Mouse (Mus musculus) small intestine, adult 2 months (tissue): Measurements from ENCODE around the gene C5ar1. TPM values are rescaled to one million over a fixed set of nuclear protein-coding genes. Genes with fewer than 3 reads are reported as not detected.
"Not testable (repeated sequence)": the region's sequence is repeated elsewhere in the genome, so short reads cannot be mapped to it uniquely, and the experiment has no call there.

Experiments
- H3K27ac ChIP-seq: fragments of 200-500 bp; 2 replicates; pipeline ENCODE4 v1.5.1; 2012; ENCODE audit warnings: low read depth, low read length, control low read depth, inconsistent platforms; ENCODE audit not compliant: insufficient read depth
- H3K27me3 ChIP-seq: fragments of 200-500 bp; 2 replicates; pipeline ENCODE4 v1.6.1; 2012; ENCODE audit warnings: mild to moderate bottlenecking, moderate library complexity, low read length, inconsistent platforms; ENCODE audit not compliant: control insufficient read depth, insufficient read depth
- H3K36me3 ChIP-seq: fragments of 200-500 bp; 2 replicates; pipeline ENCODE4 v1.6.1; 2012; ENCODE audit warnings: mild to moderate bottlenecking, low read length, control low read depth, inconsistent platforms; ENCODE audit not compliant: control insufficient read depth, insufficient read depth
- H3K4me1 ChIP-seq: fragments of 200-500 bp; 2 replicates; pipeline ENCODE4 v1.6.1; 2012; ENCODE audit warnings: low read length, inconsistent platforms, mixed read lengths; ENCODE audit not compliant: control insufficient read depth, insufficient read depth, insufficient read length
- H3K4me3 ChIP-seq: fragments of 200-500 bp; 2 replicates; pipeline ENCODE4 v1.5.1; 2012; ENCODE audit warnings: low read depth, mild to moderate bottlenecking, control low read depth, inconsistent platforms, low read length, moderate library complexity
- CTCF ChIP-seq: fragments of 200-500 bp; IDR thresholded peaks from 2 replicates; pipeline ENCODE4 v1.5.1; 2012; ENCODE audit warnings: low read depth, mild to moderate bottlenecking, control low read depth, inconsistent platforms, low read length, moderate library complexity, mixed read lengths; ENCODE audit not compliant: insufficient replicate concordance, insufficient read length; ENCODE audit errors: extremely low read depth
- POLR2A ChIP-seq: fragments of 200-500 bp; IDR thresholded peaks from 2 replicates; pipeline ENCODE4 v1.6.1; 2012; ENCODE audit warnings: low read depth, mild to moderate bottlenecking, control low read depth, inconsistent platforms, low read length, moderate library complexity
- WGBS: fragments of 180-500 bp; shearing (Covaris S2); methylation state at CpG from one replicate; pipeline ENCODE4 v1.1.7; 2018; 5-methylcytosine and 5-hydroxymethylcytosine counted together
- polyA plus RNA-seq: library from polyadenylated mRNA; depleted of rRNA; stranded (reverse); fragments of >200 nt; gene quantifications from 2 replicates; pipeline ENCODE4 v1.2.3, GENCODE M21; 2012

The C5ar1 gene
- polyA plus RNA-seq, 1 experiment: 5.7 TPM

- Histone ChIP-seq H3K4me1 (peaks cover 31% of the 10 kb centered on the region), H3K27me3 (no peaks in the 10 kb centered on the region), H3K27ac (peak overlapping the region; percentile 77), H3K36me3 (peaks cover 31% of the 10 kb centered on the region), H3K4me3 (peak overlapping the region; percentile 38)
- WGBS: 43% methylated on average over 10 of the region's 10 CpGs
- TF ChIP-seq POLR2A (no peak), CTCF (no peak)
Measured at GRCm38 (mm10) chr7:16274922-16275890, 15.9 kb upstream of the C5ar1 start.

- 1% methylated on average over 18 of the region's 18 CpGs for WGBS
Measured at GRCm38 (mm10) chr7:16273766-16274140, 14.4 kb upstream of the C5ar1 start.

GRCm38 (mm10) chr7:16273081-16273765 lies 13.9 kb upstream of the C5ar1 start, which contains the start of gene Inafm1:
Gene Inafm1 (minus strand): TSS chr7:16273617.
- TF ChIP-seq CTCF (no peak), POLR2A (0 out of 2 replicates have a peak, but pooled peaks have one; percentile 15)
- peaks cover 31% of the 10 kb centered on the region for H3K4me1 ChIP-seq
- WGBS: 1% methylated on average over 48 of the region's 49 CpGs
- peak within 1 kb of the TSS; percentile 93 for H3K4me3 ChIP-seq
- H3K36me3 ChIP-seq: peaks cover 20% of the 10 kb centered on the region
- H3K27me3 ChIP-seq: no peaks in the 10 kb centered on the region
- H3K27ac ChIP-seq: peak within 1 kb of the TSS; percentile 76

More at GRCm38 (mm10) chr7:16273766-16274140, 14.4 kb upstream of the C5ar1 start:
- TF ChIP-seq POLR2A (no peak), CTCF (no peak)
- Histone ChIP-seq H3K27me3 (no peaks in the 10 kb centered on the region), H3K36me3 (peaks cover 25% of the 10 kb centered on the region), H3K27ac (peak overlapping the region; percentile 71), H3K4me3 (peak overlapping the region; percentile 93), H3K4me1 (peaks cover 31% of the 10 kb centered on the region)

- no peak; the same call in 1 of the 2 replicates for TF ChIP-seq POLR2A
- peak; percentile 24; the same call in 1 of the 2 replicates for TF ChIP-seq CTCF
- WGBS: under 1% methylated on average over 46 of the region's 46 CpGs
- Histone ChIP-seq H3K27ac (peak overlapping the region; percentile 76), H3K36me3 (peaks cover 16% of the 10 kb centered on the region), H3K4me3 (peak overlapping the region; percentile 93), H3K4me1 (peaks cover 31% of the 10 kb centered on the region), H3K27me3 (no peaks in the 10 kb centered on the region)
Measured at GRCm38 (mm10) chr7:16272681-16273080, 13.3 kb upstream of the C5ar1 start.

GRCm38 (mm10) chr7:16271139-16271538 lies 11.8 kb upstream of the C5ar1 start:
- no peak overlapping the region for H3K27ac ChIP-seq
- H3K27me3 ChIP-seq: no peaks in the 10 kb centered on the region
- peaks cover 11% of the 10 kb centered on the region for H3K36me3 ChIP-seq
- WGBS: 54% methylated on average over 1 of the region's 1 CpGs
- no peak for TF ChIP-seq POLR2A
- no peak for TF ChIP-seq CTCF
- H3K4me3 ChIP-seq: no peak overlapping the region
- H3K4me1 ChIP-seq: peaks cover 28% of the 10 kb centered on the region

- not testable (repeated sequence) for H3K36me3 ChIP-seq, H3K4me3 ChIP-seq, H3K27me3 ChIP-seq, H3K4me1 ChIP-seq
- H3K27ac ChIP-seq: 0 out of 2 replicates have a peak overlapping the region, but pooled peaks have one; percentile 32
- 18% methylated on average over 7 of the region's 7 CpGs for WGBS
Measured at GRCm38 (mm10) chr7:16266593-16266992, 7.3 kb upstream of the C5ar1 start.

GRCm38 (mm10) chr7:16265856-16266255 lies 6.5 kb upstream of the C5ar1 start:
- Histone ChIP-seq H3K4me3 (no peak overlapping the region), H3K27ac (no peak overlapping the region), H3K4me1 (no peaks in the 10 kb centered on the region), H3K36me3 (no peaks in the 10 kb centered on the region), H3K27me3 (no peaks in the 10 kb centered on the region)
- no peak for TF ChIP-seq POLR2A
- no peak for TF ChIP-seq CTCF
- 89% methylated on average over 11 of the region's 11 CpGs for WGBS
